Mouse (Mus musculus): ENCODE results near the gene Epb41l3.

- TF ChIP-seq ZC3H11A (IDR thresholded peaks at IDR 0.05; ENCODE audit: borderline replicate concordance, low read depth, low read length) (no peak), MAFK (IDR thresholded peaks at IDR 0.05; ENCODE audit: insufficient read depth, low read depth, low read length) (no peak), CHD2 (IDR thresholded peaks at IDR 0.05; ENCODE audit: low read depth, low read length) (no peak)
Measured at GRCm38 (mm10) chr17:69157101-69157808, 81.8 kb downstream of the Epb41l3 start.

Measured in ES-E14 (cell line).